Mouse (Mus musculus): ENCODE data around the gene Nrxn1. TPM values are rescaled to one million over a fixed set of nuclear protein-coding genes. Genes with fewer than 3 reads are reported as not detected.

The Nrxn1 gene
- total and polyA plus RNA-seq, 3 experiments, result 2.0 to 2.7 (median 2.1) TPM

DNA sequence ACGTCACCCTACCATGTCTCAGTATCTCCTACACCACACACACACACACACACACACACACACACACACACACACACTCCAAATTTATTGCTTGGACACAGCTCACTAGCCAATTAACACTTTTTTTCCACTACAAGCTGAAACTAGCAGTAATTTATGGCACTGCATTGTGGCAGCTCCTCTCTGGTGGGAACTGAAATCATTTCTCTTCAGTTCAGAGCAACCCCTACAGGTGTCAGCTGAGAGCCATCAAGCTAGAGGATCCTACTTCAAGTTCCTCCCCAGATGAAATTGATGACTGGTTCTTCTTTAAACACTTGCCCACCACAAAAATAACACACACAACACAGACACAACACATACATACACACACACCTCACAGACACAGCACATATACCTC is 2.2 kb downstream of the Nrxn1 start:
- Histone ChIP-seq H3K27ac (no peak overlapping the region), H3K4me1 (ENCODE audit: control insufficient read depth, insufficient read depth, low read length) (no peaks in the 10 kb centered on the region), H3K27me3 (ENCODE audit: control insufficient read depth, insufficient read depth, low read length) (no peaks in the 10 kb centered on the region), H3K9ac (ENCODE audit: low read depth, low read length) (no peak overlapping the region), H3K36me3 (ENCODE audit: control insufficient read depth, insufficient read depth, low read length) (no peaks in the 10 kb centered on the region), H3K79me2 (replicated peaks; ENCODE audit: control insufficient read depth, insufficient read depth, low read length) (no peaks in the 10 kb centered on the region), H3K4me3 (no peak overlapping the region)
- TF ChIP-seq CTCF (IDR thresholded peaks at IDR 0.05) (no peak), POLR2A (IDR thresholded peaks at IDR 0.05; ENCODE audit: insufficient read depth, low read depth, low read length) (no peak), EP300 (IDR thresholded peaks at IDR 0.05; ENCODE audit: insufficient read depth, low read depth, low read length) (no peak)
- DNase-seq, result no peak
- intact Hi-C loops (cut with DNase I), result no loop called here
- WGBS, result 58% methylated on average over 1 of the region's 1 CpGs

GRCm38 (mm10) chr17:91088991-91089390 is 3.9 kb downstream of the Nrxn1 start:
- no peaks in the 10 kb centered on the region for H3K27me3 ChIP-seq (ENCODE audit: control insufficient read depth, insufficient read depth, low read length)
- WGBS, result 76% methylated on average over 11 of the region's 11 CpGs

GRCm38 (mm10) chr17:91088037-91088715 is 4.7 kb downstream of the Nrxn1 start:
- intact Hi-C loops (cut with DNase I), result no loop called here
- DNase-seq, result peak in 1 of 2 experiments; percentile 13
- H3K27ac ChIP-seq, result no peak overlapping the region
- no peak overlapping the region for H3K9ac ChIP-seq (ENCODE audit: low read depth, low read length)
- H3K36me3 ChIP-seq (ENCODE audit: control insufficient read depth, insufficient read depth, low read length), result no peaks in the 10 kb centered on the region
- H3K4me1 ChIP-seq (ENCODE audit: control insufficient read depth, insufficient read depth, low read length), result no peaks in the 10 kb centered on the region
- no peaks in the 10 kb centered on the region for H3K27me3 ChIP-seq (ENCODE audit: control insufficient read depth, insufficient read depth, low read length)
- TF ChIP-seq EP300 (IDR thresholded peaks at IDR 0.05; ENCODE audit: insufficient read depth, low read depth, low read length) (no peak), CTCF (IDR thresholded peaks at IDR 0.05) (no peak), POLR2A (IDR thresholded peaks at IDR 0.05; ENCODE audit: insufficient read depth, low read depth, low read length) (no peak)
- H3K4me3 ChIP-seq, result no peak overlapping the region
- no peaks in the 10 kb centered on the region for H3K79me2 ChIP-seq (replicated peaks; ENCODE audit: control insufficient read depth, insufficient read depth, low read length)
- WGBS, result 50% methylated on average over 82 of the region's 82 CpGs

More at GRCm38 (mm10) chr17:91088991-91089390, 3.9 kb downstream of the Nrxn1 start:
- TF ChIP-seq EP300 (IDR thresholded peaks at IDR 0.05; ENCODE audit: insufficient read depth, low read depth, low read length) (no peak), POLR2A (IDR thresholded peaks at IDR 0.05; ENCODE audit: insufficient read depth, low read depth, low read length) (no peak), CTCF (IDR thresholded peaks at IDR 0.05) (no peak)
- Histone ChIP-seq H3K27ac (no peak overlapping the region), H3K4me3 (no peak overlapping the region), H3K79me2 (replicated peaks; ENCODE audit: control insufficient read depth, insufficient read depth, low read length) (no peaks in the 10 kb centered on the region), H3K4me1 (ENCODE audit: control insufficient read depth, insufficient read depth, low read length) (no peaks in the 10 kb centered on the region), H3K9ac (ENCODE audit: low read depth, low read length) (no peak overlapping the region), H3K36me3 (ENCODE audit: control insufficient read depth, insufficient read depth, low read length) (no peaks in the 10 kb centered on the region)
- intact Hi-C loops (cut with DNase I), result no loop called here
- no peak for DNase-seq

DNA sequence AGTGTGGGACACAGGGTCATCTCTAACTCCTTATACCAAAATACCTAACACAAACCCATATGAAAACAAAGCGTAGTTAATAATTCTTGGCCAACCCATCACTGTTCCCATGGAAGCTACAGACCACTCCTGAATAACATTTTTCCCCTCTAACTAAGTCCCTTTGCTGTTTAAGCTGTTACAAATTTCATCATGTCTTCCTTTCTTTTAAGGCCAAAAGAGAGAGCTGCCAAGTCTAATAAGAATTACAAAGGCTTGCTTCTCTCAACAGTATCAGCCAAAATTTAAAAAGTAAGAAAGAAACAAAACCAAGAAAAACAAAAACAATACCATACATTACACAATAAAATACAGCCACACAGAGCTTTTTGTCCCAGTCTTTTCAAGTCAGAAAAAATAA is 6.5 kb downstream of the Nrxn1 start:
- no peak for DNase-seq
- TF ChIP-seq POLR2A (IDR thresholded peaks at IDR 0.05; ENCODE audit: insufficient read depth, low read depth, low read length) (no peak), EP300 (IDR thresholded peaks at IDR 0.05; ENCODE audit: insufficient read depth, low read depth, low read length) (no peak), CTCF (IDR thresholded peaks at IDR 0.05) (no peak)
- H3K79me2 ChIP-seq (replicated peaks; ENCODE audit: control insufficient read depth, insufficient read depth, low read length), result no peaks in the 10 kb centered on the region
- intact Hi-C loops (cut with DNase I), result no loop called here
- no peak overlapping the region for H3K4me3 ChIP-seq
- no peak overlapping the region for H3K9ac ChIP-seq (ENCODE audit: low read depth, low read length)
- H3K36me3 ChIP-seq (ENCODE audit: control insufficient read depth, insufficient read depth, low read length), result no peaks in the 10 kb centered on the region
- 86% methylated on average over 1 of the region's 1 CpGs for WGBS
- no peaks in the 10 kb centered on the region for H3K4me1 ChIP-seq (ENCODE audit: control insufficient read depth, insufficient read depth, low read length)
- H3K27me3 ChIP-seq (ENCODE audit: control insufficient read depth, insufficient read depth, low read length), result no peaks in the 10 kb centered on the region
- no peak overlapping the region for H3K27ac ChIP-seq

DNA sequence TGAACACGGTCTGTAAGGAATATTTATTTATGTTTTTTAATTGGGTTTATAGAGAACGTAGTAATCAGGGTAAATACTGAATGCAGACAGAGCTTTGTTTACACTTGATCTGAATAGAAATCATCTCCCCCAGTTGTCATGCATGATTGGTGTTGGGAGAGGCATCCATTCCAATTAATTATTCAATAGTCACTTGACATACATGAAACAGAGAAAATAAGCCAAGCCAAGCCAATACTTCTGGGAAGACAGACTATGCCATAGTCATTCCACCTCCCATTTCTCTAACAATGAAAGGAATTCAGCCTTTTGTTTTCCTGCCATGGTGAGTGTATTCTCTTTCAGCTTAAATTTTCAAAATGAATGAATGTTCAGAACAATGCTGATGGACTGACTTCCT is 7.5 kb downstream of the Nrxn1 start:
- 82% methylated on average over 2 of the region's 2 CpGs for WGBS
- Histone ChIP-seq H3K27me3 (ENCODE audit: control insufficient read depth, insufficient read depth, low read length) (no peaks in the 10 kb centered on the region), H3K36me3 (ENCODE audit: control insufficient read depth, insufficient read depth, low read length) (no peaks in the 10 kb centered on the region), H3K4me1 (ENCODE audit: control insufficient read depth, insufficient read depth, low read length) (no peaks in the 10 kb centered on the region), H3K9ac (ENCODE audit: low read depth, low read length) (no peak overlapping the region), H3K79me2 (replicated peaks; ENCODE audit: control insufficient read depth, insufficient read depth, low read length) (no peaks in the 10 kb centered on the region), H3K27ac (no peak overlapping the region), H3K4me3 (no peak overlapping the region)
- TF ChIP-seq POLR2A (IDR thresholded peaks at IDR 0.05; ENCODE audit: insufficient read depth, low read depth, low read length), result no peak
- TF ChIP-seq CTCF (IDR thresholded peaks at IDR 0.05), result no peak
- TF ChIP-seq EP300 (IDR thresholded peaks at IDR 0.05; ENCODE audit: insufficient read depth, low read depth, low read length), result no peak
- intact Hi-C loops (cut with DNase I), result no loop called here
- DNase-seq, result no peak

DNA sequence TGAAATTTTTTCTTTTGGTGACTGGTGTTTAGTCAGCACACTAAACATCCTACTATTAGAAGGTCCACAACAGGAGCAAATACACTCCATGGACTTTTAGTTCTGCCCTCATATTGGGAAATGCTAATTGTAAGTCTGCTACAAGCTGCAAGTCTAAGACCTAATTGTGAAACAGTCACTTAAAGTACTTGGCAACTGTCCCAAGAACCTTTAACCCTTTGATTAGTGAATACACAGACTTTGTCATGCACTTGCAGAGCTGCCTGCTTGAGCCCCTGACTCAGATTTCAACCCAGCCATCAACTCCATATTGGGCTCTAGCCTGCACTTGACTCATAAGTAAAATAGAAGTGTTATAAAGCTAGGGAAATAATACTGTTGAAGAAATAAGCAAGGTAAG is 13.8 kb downstream of the Nrxn1 start:
- TF ChIP-seq CTCF (IDR thresholded peaks at IDR 0.05) (no peak), EP300 (IDR thresholded peaks at IDR 0.05; ENCODE audit: insufficient read depth, low read depth, low read length) (no peak), POLR2A (IDR thresholded peaks at IDR 0.05; ENCODE audit: insufficient read depth, low read depth, low read length) (no peak)

More for the DNA sequence above, 13.8 kb downstream of the Nrxn1 start:
- Histone ChIP-seq H3K27me3 (ENCODE audit: control insufficient read depth, insufficient read depth, low read length) (no peaks in the 10 kb centered on the region), H3K27ac (no peak overlapping the region), H3K36me3 (ENCODE audit: control insufficient read depth, insufficient read depth, low read length) (no peaks in the 10 kb centered on the region), H3K4me1 (ENCODE audit: control insufficient read depth, insufficient read depth, low read length) (no peaks in the 10 kb centered on the region), H3K4me3 (no peak overlapping the region), H3K9ac (ENCODE audit: low read depth, low read length) (no peak overlapping the region), H3K79me2 (replicated peaks; ENCODE audit: control insufficient read depth, insufficient read depth, low read length) (no peaks in the 10 kb centered on the region)
- no peak for DNase-seq
- intact Hi-C loops (cut with DNase I), result no loop called here
